Mouse (Mus musculus): ENCODE results near the gene Nlrc5. TPM values are rescaled to one million over a fixed set of nuclear protein-coding genes. Genes with fewer than 3 reads are reported as not detected.

Nlrc5 gene
- polyA plus RNA-seq, 1 experiment: 0.82 TPM

DNA sequence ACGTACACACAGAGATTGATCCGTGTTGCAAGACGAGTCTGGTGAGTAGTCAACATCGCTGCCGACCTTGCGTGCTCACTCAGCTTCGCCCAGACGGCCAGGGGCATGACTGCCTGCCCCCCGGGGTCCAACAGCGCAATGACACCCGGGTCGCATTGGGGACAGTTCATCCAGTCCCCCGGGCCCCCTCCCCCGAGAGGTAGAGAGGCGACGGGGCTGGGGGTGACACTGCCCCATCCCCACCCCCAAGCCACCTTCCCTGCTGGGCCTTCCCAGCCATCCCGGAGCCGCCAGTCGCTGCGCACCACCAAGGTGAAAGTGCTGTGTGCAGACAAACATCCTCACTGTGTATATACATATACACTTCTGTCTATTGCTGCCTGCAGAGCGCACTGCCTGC is 39.3 kb downstream of the Nlrc5 start:
- Histone ChIP-seq H3K27me3 (ENCODE audit: control insufficient read depth, insufficient read depth, low read length) (no peaks in the 10 kb centered on the region), H3K4me3 (replicated peaks; ENCODE audit: insufficient read depth, low read depth, low read length) (no peak overlapping the region), H3K4me1 (ENCODE audit: control insufficient read depth, insufficient read depth, low read length) (no peaks in the 10 kb centered on the region), H3K27ac (ENCODE audit: insufficient read depth, low read length) (no peak overlapping the region)
- TF ChIP-seq CTCF (IDR thresholded peaks at IDR 0.05; ENCODE audit: borderline replicate concordance, insufficient read depth, low read depth, low read length) (no peak), POLR2A (IDR thresholded peaks at IDR 0.05; ENCODE audit: borderline replicate concordance, insufficient read depth, low read length) (no peak)
- DNase-seq: no peak
- 76% methylated on average over 21 of the region's 21 CpGs for WGBS

DNA sequence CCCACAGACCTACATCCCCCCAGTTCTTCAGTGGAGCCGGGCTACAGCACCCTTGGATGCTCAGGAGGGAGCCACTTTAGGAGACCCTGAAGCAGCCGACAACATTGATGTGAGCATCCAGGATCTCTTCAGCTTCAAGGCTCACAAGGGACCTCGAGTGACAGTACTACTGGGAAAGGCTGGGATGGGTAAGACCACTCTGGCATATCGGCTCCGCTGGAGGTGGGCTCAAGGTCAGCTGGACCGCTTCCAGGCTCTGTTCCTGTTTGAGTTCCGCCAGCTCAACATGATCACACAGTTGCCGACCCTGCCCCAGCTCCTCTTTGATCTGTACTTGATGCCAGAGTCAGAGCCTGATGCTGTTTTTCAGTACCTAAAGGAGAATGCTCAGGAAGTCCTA is 41.6 kb downstream of the Nlrc5 start:
- DNase-seq: no peak
- no peak overlapping the region for H3K4me3 ChIP-seq (replicated peaks; ENCODE audit: insufficient read depth, low read depth, low read length)
- WGBS: 37% methylated on average over 8 of the region's 8 CpGs
- no peak overlapping the region for H3K27ac ChIP-seq (ENCODE audit: insufficient read depth, low read length)
- TF ChIP-seq CTCF (IDR thresholded peaks at IDR 0.05; ENCODE audit: borderline replicate concordance, insufficient read depth, low read depth, low read length): no peak
- TF ChIP-seq POLR2A (IDR thresholded peaks at IDR 0.05; ENCODE audit: borderline replicate concordance, insufficient read depth, low read length): no peak
- no peaks in the 10 kb centered on the region for H3K27me3 ChIP-seq (ENCODE audit: control insufficient read depth, insufficient read depth, low read length)
- H3K4me1 ChIP-seq (ENCODE audit: control insufficient read depth, insufficient read depth, low read length): no peaks in the 10 kb centered on the region

DNA sequence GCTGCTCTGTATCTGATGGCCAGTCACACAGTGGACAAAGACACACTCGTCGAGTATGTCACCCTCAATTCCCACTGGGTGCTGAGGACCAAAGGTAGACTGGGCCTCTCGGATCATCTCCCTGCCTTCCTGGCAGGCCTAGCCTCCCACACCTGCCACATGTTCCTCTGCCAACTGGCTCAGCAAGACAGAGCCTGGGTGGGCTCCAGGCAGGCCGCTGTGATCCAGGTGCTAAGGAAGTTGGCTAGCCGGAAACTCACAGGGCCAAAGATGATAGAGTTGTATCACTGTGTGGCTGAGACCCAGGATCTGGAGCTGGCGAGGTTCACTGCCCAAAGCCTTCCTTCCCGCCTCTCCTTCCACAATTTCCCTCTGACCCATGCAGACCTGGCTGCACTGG is 42.7 kb downstream of the Nlrc5 start:
- DNase-seq: peak in 1 of 2 experiments; percentile 19
- Histone ChIP-seq H3K27me3 (ENCODE audit: control insufficient read depth, insufficient read depth, low read length) (no peaks in the 10 kb centered on the region), H3K27ac (ENCODE audit: insufficient read depth, low read length) (no peak overlapping the region), H3K4me3 (replicated peaks; ENCODE audit: insufficient read depth, low read depth, low read length) (no peak overlapping the region), H3K4me1 (ENCODE audit: control insufficient read depth, insufficient read depth, low read length) (no peaks in the 10 kb centered on the region)
- no peak for TF ChIP-seq POLR2A (IDR thresholded peaks at IDR 0.05; ENCODE audit: borderline replicate concordance, insufficient read depth, low read length)
- TF ChIP-seq CTCF (IDR thresholded peaks at IDR 0.05; ENCODE audit: borderline replicate concordance, insufficient read depth, low read depth, low read length): no peak
- 21% methylated on average over 7 of the region's 7 CpGs for WGBS

DNA sequence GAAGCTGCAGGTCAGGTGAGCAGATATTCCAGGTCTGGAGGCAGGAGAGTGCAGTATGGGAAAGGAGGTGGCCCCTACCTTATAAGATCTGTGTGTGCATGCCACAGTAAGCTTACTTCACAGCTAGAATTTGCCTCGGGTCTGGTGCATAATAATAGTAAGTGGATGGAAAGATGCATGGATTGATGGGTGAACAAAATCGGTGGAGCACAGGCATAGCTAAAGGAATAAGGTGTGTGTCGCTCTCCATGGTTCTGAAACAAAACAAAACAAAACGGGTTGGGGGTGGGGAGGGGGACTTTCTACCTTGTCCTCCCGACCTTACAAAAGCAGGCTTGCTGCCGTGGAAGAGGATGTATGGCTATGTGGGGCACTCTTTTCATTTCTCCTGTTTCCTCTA is 47.9 kb downstream of the Nlrc5 start:
- no peak overlapping the region for H3K27ac ChIP-seq (ENCODE audit: insufficient read depth, low read length)
- TF ChIP-seq CTCF (IDR thresholded peaks at IDR 0.05; ENCODE audit: borderline replicate concordance, insufficient read depth, low read depth, low read length) (no peak), POLR2A (IDR thresholded peaks at IDR 0.05; ENCODE audit: borderline replicate concordance, insufficient read depth, low read length) (no peak)
- no peaks in the 10 kb centered on the region for H3K4me1 ChIP-seq (ENCODE audit: control insufficient read depth, insufficient read depth, low read length)
- no peaks in the 10 kb centered on the region for H3K27me3 ChIP-seq (ENCODE audit: control insufficient read depth, insufficient read depth, low read length)
- 16% methylated on average over 6 of the region's 6 CpGs for WGBS
- no peak overlapping the region for H3K4me3 ChIP-seq (replicated peaks; ENCODE audit: insufficient read depth, low read depth, low read length)
- no peak for DNase-seq

DNA sequence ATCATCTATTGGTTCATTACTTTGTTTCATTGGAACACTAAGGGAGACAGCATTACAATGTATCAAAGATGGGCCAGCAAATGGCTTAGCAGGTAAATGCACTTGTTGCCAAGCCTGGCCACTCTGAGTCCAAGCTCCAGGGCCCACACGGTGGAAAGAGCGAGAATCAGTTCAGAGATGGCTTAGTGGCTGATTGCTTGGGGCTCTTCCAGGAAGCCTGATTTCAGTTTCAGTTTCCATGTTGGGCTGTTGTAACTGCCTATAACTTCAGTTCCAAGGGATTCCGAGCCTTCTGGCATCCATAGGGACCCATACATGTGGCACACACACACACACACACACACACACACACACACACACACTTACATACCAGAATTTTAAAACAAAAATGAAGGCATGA is 51.1 kb downstream of the Nlrc5 start:
- TF ChIP-seq POLR2A (IDR thresholded peaks at IDR 0.05; ENCODE audit: borderline replicate concordance, insufficient read depth, low read length) (no peak), CTCF (IDR thresholded peaks at IDR 0.05; ENCODE audit: borderline replicate concordance, insufficient read depth, low read depth, low read length) (no peak)
- Histone ChIP-seq H3K27ac (ENCODE audit: insufficient read depth, low read length) (no peak overlapping the region), H3K4me3 (replicated peaks; ENCODE audit: insufficient read depth, low read depth, low read length) (no peak overlapping the region), H3K27me3 (ENCODE audit: control insufficient read depth, insufficient read depth, low read length) (no peaks in the 10 kb centered on the region), H3K4me1 (ENCODE audit: control insufficient read depth, insufficient read depth, low read length) (no peaks in the 10 kb centered on the region)
- WGBS: 58% methylated on average over 3 of the region's 3 CpGs
- DNase-seq: no peak

DNA sequence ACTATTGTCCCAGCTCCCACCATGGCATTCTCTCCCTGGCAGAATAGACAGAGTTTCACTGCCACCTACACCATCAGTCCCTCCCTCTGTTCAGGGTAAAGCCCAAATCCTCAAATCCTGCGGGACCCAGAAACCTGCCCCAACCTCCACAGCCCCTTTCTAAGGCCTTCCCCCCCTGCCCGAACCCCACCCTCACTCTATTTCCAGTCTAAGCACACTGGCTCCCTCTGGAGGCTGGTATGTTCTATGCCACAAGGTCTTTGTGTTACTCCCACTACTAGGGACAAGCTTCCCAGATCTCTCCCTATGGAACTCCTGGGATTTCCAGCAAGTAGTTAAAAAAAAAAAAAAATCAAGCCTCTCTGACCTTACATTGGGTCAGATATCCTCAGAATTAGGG is 51.7 kb downstream of the Nlrc5 start:
- H3K4me1 ChIP-seq (ENCODE audit: control insufficient read depth, insufficient read depth, low read length): no peaks in the 10 kb centered on the region
- TF ChIP-seq CTCF (IDR thresholded peaks at IDR 0.05; ENCODE audit: borderline replicate concordance, insufficient read depth, low read depth, low read length): peak; percentile 30; the same call in 1 of the 2 replicates
- no peak for TF ChIP-seq POLR2A (IDR thresholded peaks at IDR 0.05; ENCODE audit: borderline replicate concordance, insufficient read depth, low read length)
- WGBS: 21% methylated on average over 2 of the region's 2 CpGs
- no peak overlapping the region for H3K27ac ChIP-seq (ENCODE audit: insufficient read depth, low read length)
- no peak overlapping the region for H3K4me3 ChIP-seq (replicated peaks; ENCODE audit: insufficient read depth, low read depth, low read length)
- H3K27me3 ChIP-seq (ENCODE audit: control insufficient read depth, insufficient read depth, low read length): no peaks in the 10 kb centered on the region
- DNase-seq: no peak

DNA sequence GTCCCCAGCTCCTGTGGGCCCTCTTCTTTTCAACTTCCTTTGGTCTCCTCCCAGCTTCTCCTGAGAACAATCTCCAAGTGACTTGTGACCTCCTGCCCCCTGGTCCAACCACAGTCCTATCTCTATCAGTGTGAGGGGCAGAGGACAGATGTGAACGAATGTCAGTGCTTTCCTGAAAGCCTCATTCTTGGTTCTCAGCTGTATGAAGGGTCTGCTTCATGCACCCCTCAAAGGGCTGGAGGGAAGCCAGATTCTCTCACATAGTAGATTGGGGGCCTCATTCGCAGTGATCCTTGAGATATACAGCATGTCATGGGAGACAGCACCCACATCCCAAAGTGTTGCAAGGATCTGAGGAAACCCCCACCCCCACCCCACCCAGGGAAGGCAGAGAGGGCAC is 53.9 kb downstream of the Nlrc5 start:
- H3K4me1 ChIP-seq (ENCODE audit: control insufficient read depth, insufficient read depth, low read length): no peaks in the 10 kb centered on the region
- no peak overlapping the region for H3K27ac ChIP-seq (ENCODE audit: insufficient read depth, low read length)
- DNase-seq: no peak
- no peaks in the 10 kb centered on the region for H3K27me3 ChIP-seq (ENCODE audit: control insufficient read depth, insufficient read depth, low read length)
- TF ChIP-seq CTCF (IDR thresholded peaks at IDR 0.05; ENCODE audit: borderline replicate concordance, insufficient read depth, low read depth, low read length) (no peak), POLR2A (IDR thresholded peaks at IDR 0.05; ENCODE audit: borderline replicate concordance, insufficient read depth, low read length) (no peak)
- no peak overlapping the region for H3K4me3 ChIP-seq (replicated peaks; ENCODE audit: insufficient read depth, low read depth, low read length)
- WGBS: 80% methylated on average over 2 of the region's 2 CpGs

DNA sequence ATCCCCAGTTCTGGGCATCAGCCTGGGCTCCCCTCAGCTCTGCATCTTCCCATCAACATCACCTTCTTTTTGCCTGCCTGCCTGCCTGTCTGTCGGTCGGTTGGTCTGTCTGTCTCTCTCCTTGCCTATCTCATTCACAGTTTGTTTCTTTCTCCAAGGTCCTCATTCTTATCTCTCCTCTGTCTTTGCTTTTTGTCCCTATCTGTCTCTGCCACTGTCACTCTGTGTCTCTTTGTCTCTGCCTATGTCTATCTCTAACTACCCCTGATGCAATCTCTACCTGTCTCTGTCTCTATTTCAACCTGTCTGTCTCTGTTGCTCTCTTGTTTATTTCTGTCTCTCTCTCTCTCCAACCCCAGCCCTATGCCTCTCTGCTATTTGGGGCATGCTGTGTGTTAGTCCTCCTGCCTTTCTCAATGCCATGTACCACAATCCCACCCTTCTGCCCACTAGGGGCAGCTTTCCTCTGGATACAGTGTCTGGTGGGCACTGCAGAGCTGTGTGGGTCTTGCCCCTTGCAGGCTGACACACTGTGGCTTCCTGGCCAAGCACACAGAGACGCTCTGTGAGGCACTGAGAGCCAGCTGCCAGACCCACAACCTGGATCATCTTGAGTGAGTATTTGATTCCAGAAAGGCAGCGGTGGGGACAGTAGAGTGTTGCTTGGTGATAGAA is 55.8 kb downstream of the Nlrc5 start:
- H3K4me3 ChIP-seq (replicated peaks; ENCODE audit: insufficient read depth, low read depth, low read length): no peak overlapping the region
- H3K27ac ChIP-seq (ENCODE audit: insufficient read depth, low read length): no peak overlapping the region
- no peaks in the 10 kb centered on the region for H3K4me1 ChIP-seq (ENCODE audit: control insufficient read depth, insufficient read depth, low read length)
- no peaks in the 10 kb centered on the region for H3K27me3 ChIP-seq (ENCODE audit: control insufficient read depth, insufficient read depth, low read length)
- WGBS: 64% methylated on average over 4 of the region's 4 CpGs
- TF ChIP-seq POLR2A (IDR thresholded peaks at IDR 0.05; ENCODE audit: borderline replicate concordance, insufficient read depth, low read length) (no peak), CTCF (IDR thresholded peaks at IDR 0.05; ENCODE audit: borderline replicate concordance, insufficient read depth, low read depth, low read length) (no peak)
- DNase-seq: no peak

Measured in cerebellum, adult 2 months (tissue).